Comparison of ENCODE assay signal across 10 mouse cellular contexts in the genomic region with DNA sequence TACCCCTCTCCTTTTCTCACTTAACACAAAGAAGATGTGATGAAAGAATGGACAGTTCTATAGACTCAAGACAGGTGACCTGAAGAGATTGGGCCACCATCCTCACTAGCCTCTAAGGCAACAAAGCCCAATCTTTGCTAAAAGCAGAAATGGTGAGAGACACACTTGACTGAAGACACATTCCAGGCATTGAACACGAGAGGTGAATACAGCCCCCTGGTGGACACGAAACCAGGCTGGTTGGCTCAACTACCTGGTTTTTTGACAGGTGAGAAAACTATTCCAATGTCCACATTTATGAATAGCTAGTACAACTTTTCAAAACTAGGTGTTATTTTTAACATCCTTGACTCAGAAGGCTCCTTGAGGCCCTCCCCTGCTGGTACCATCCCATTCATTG. TPM values are rescaled to one million over a fixed set of nuclear protein-coding genes. Genes with fewer than 3 reads are reported as not detected.
DNase-seq lines count a peak whose midpoint lies in the region; ATAC-seq and TF ChIP-seq lines count a peak whose summit lies in the region.
"Had no signal": no experiment of that assay in that cellular context is flagged by ENCODE, and none has a peak within 500 bp of the region (broad histone marks: within the 10 kb centered on the region; RNA-seq: fewer than 3 reads in every experiment).

No protein-coding gene starts in this region.

- no peak overlapping the region for H3K9ac ChIP-seq in kidney, embryonic 16.5 days (replicated peaks; ENCODE audit: low read length)

- H3K36me3 ChIP-seq in kidney, adult 2 months (ENCODE audit: control insufficient read depth, insufficient read depth, low read length), result no peaks in the 10 kb centered on the region
- H3K36me3 ChIP-seq in kidney, embryonic 16.5 days (ENCODE audit: insufficient read depth, low read length), result no peaks in the 10 kb centered on the region

- H3K27ac ChIP-seq in kidney, adult 2 months (ENCODE audit: insufficient read depth, low read depth, low read length), result no peak overlapping the region
- H3K27ac ChIP-seq in kidney, embryonic 16.5 days (ENCODE audit: low read length), result no peak overlapping the region
- H3K27ac ChIP-seq: heart, embryonic 10.5 days; midbrain, embryonic 10.5 days had no signal

- no peak overlapping the region for H3K4me3 ChIP-seq in kidney, adult 2 months (ENCODE audit: insufficient read depth, low read depth, low read length)
- H3K4me3 ChIP-seq in kidney, embryonic 16.5 days (ENCODE audit: low read length), result no peak overlapping the region
- H3K4me3 ChIP-seq: heart, embryonic 10.5 days; midbrain, embryonic 10.5 days had no signal

- no peak for ATAC-seq in kidney, embryonic 16.5 days (ENCODE audit: low FRiP score, low TSS enrichment)
- peak; percentile 42; the same call in 1 of the 2 replicates for ATAC-seq in megakaryocyte progenitor cell, adult 5-6 weeks (replicated peaks; ENCODE audit: poor library complexity)

- no peak overlapping the region for H3K4me2 ChIP-seq in kidney, embryonic 16.5 days (replicated peaks; ENCODE audit: low read depth, low read length)

- TF ChIP-seq CTCF in kidney, adult 2 months (conservative IDR thresholded peaks at IDR 0.05; ENCODE audit: insufficient read depth, insufficient read length, low read depth, low read length), result peak; percentile 62

- intact Hi-C loops in left cerebral cortex, postnatal 14 days (cut with DNase I), result no loop called here

- H3K4me1 ChIP-seq in kidney, adult 2 months (ENCODE audit: control insufficient read depth, insufficient read depth, low read length), result no peaks in the 10 kb centered on the region; the same call in 1 of the 2 replicates
- no peaks in the 10 kb centered on the region for H3K4me1 ChIP-seq in kidney, embryonic 16.5 days (ENCODE audit: insufficient read depth, low read length)

- TF ChIP-seq POLR2A in kidney, adult 2 months (IDR thresholded peaks at IDR 0.05; ENCODE audit: low read depth, low read length), result no peak

- no peaks in the 10 kb centered on the region for H3K9me3 ChIP-seq in kidney, embryonic 16.5 days (ENCODE audit: low read length)
- H3K9me3 ChIP-seq: heart, embryonic 10.5 days; midbrain, embryonic 10.5 days had no signal

- 44% methylated on average over 2 of the region's 2 CpGs for WGBS in kidney, adult 2 months
- 66% methylated on average over 2 of the region's 2 CpGs for WGBS in kidney, embryonic 16.5 days

- no peaks in the 10 kb centered on the region for H3K27me3 ChIP-seq in kidney, adult 2 months (replicated peaks; ENCODE audit: control insufficient read depth, insufficient read depth, low read length)
- H3K27me3 ChIP-seq in kidney, embryonic 16.5 days (ENCODE audit: insufficient read depth, low read length), result no peaks in the 10 kb centered on the region

- DNase-seq in adrenal gland, postnatal 10 days, result peak; percentile 34
- DNase-seq in adrenal gland, adult (ENCODE audit: inconsistent age in 2 of 2, low spot score in 1 of 2), result no peak
- DNase-seq in kidney, adult 2 months, result peak; percentile 69
- DNase-seq in induced T-regulatory cell, adult 2 months (ENCODE audit: low read depth), result peak; percentile 38
- DNase-seq in testis, postnatal 14 days (ENCODE audit: low spot score), result no peak
- no peak for DNase-seq in left cerebral cortex, postnatal 14 days (ENCODE audit: low spot score in 2 of 2)

RNA-seq across cellular contexts. Expression of gene Habp4, which starts 43.1 kb away (rescaled TPM):
- 10 to 100 TPM; 20.4 to 24.7 TPM for total RNA-seq in adrenal gland, postnatal 10 days (2021)
- 35.8 and 37.6 TPM in 2 replicates for polyA plus RNA-seq in kidney, adult 2 months (2012; rRNA removed)
- polyA plus RNA-seq in kidney, embryonic 16.5 days (2015; fragmentation: Nextera tagmentation; extraction: Ambion mirVana), result 28.4 and 29.1 TPM in 2 replicates
- 3.4 and 3.9 TPM in 2 replicates for total RNA-seq in megakaryocyte progenitor cell, adult 5-6 weeks (2015)
- total RNA-seq in megakaryocyte progenitor cell, adult 5-6 weeks (2017), result 2.4 TPM in 2 replicates
- 100 to 1,000 TPM; 158 to 167 TPM for total RNA-seq in left cerebral cortex, postnatal 14 days (2021)

RNA-seq across cellular contexts. Expression of gene Zfp367, which starts 51.7 kb away (rescaled TPM):
- 10 to 100 TPM; 19.0 to 19.6 TPM for total RNA-seq in adrenal gland, postnatal 10 days (2021)
- polyA plus RNA-seq in kidney, adult 2 months (2012; rRNA removed), result 12.2 and 15.5 TPM in 2 replicates
- polyA plus RNA-seq in kidney, embryonic 16.5 days (2015; fragmentation: Nextera tagmentation; extraction: Ambion mirVana), result 16.2 and 17.4 TPM in 2 replicates
- total RNA-seq in megakaryocyte progenitor cell, adult 5-6 weeks (2015), result 42.8 and 49.3 TPM in 2 replicates
- total RNA-seq in megakaryocyte progenitor cell, adult 5-6 weeks (2017), result 41.9 and 52.3 TPM in 2 replicates
- total RNA-seq in left cerebral cortex, postnatal 14 days (2021), result 10 to 100 TPM; 13.4 to 14.4 TPM

Comparison
In these comparisons a context has a peak if more than half of its experiments do, and no peak if none do; other contexts are left out.
1. DNase-seq: peak in adrenal gland, postnatal 10 days (single experiment), kidney, adult 2 months (single experiment) and induced T-regulatory cell, adult 2 months (single experiment); none in adrenal gland, adult (0 of 2), testis, postnatal 14 days (single experiment) and left cerebral cortex, postnatal 14 days (0 of 2).
2. RNA of gene Habp4, which starts 43.1 kb away (total RNA-seq): 158 to 167 TPM in left cerebral cortex, postnatal 14 days; 20.4 to 24.7 TPM in adrenal gland, postnatal 10 days and 2.4 to 3.9 TPM in megakaryocyte progenitor cell, adult 5-6 weeks; every median in the first group is over 4 times any median in the second.